Mouse (Mus musculus) thymus, postnatal 14 days (tissue): ENCODE measurements around the gene Akap6.

Experiments used
- DNase-seq: peaks from one replicate; pipeline ENCODE4 v3.0.0; 2021

The Akap6 gene

GRCm38 (mm10) chr12:53061466-53062124, 362.4 kb downstream of the Akap6 start:
- no peak for DNase-seq

- DNase-seq: no peak
Measured at GRCm38 (mm10) chr12:53063003-53063402, 363.8 kb downstream of the Akap6 start.

GRCm38 (mm10) chr12:53064241-53064760, 365.1 kb downstream of the Akap6 start:
- no peak for DNase-seq

- DNase-seq: no peak
Measured at GRCm38 (mm10) chr12:53065031-53065785, 366.0 kb downstream of the Akap6 start.

GRCm38 (mm10) chr12:53066321-53066720, 367.1 kb downstream of the Akap6 start:
- no peak for DNase-seq

GRCm38 (mm10) chr12:53070907-53071306, 371.7 kb downstream of the Akap6 start:
- DNase-seq: no peak

- DNase-seq: no peak
Measured at GRCm38 (mm10) chr12:53076595-53077400, 377.6 kb downstream of the Akap6 start.

- no peak for DNase-seq
Measured at GRCm38 (mm10) chr12:53085789-53086188, 386.6 kb downstream of the Akap6 start.

GRCm38 (mm10) chr12:53112276-53112675, 413.1 kb downstream of the Akap6 start:
- no peak for DNase-seq

GRCm38 (mm10) chr12:53119352-53119751, 420.2 kb downstream of the Akap6 start:
- no peak for DNase-seq

- no peak for DNase-seq
Measured at GRCm38 (mm10) chr12:53124131-53124530, 424.9 kb downstream of the Akap6 start.

GRCm38 (mm10) chr12:53124696-53125095, 425.5 kb downstream of the Akap6 start:
- no peak for DNase-seq

- DNase-seq: no peak
Measured at GRCm38 (mm10) chr12:53125286-53125685, 426.1 kb downstream of the Akap6 start.

- DNase-seq: no peak
Measured at GRCm38 (mm10) chr12:53134196-53134595, 435.0 kb downstream of the Akap6 start.

GRCm38 (mm10) chr12:53137331-53137730, 438.1 kb downstream of the Akap6 start:
- DNase-seq: no peak

GRCm38 (mm10) chr12:53144122-53144695, 445.0 kb downstream of the Akap6 start:
- no peak for DNase-seq

GRCm38 (mm10) chr12:53144760-53145159, 445.6 kb downstream of the Akap6 start:
- DNase-seq: no peak

GRCm38 (mm10) chr12:53145516-53145915, 446.3 kb downstream of the Akap6 start:
- DNase-seq: no peak

- DNase-seq: no peak
Measured at GRCm38 (mm10) chr12:53146460-53147050, 447.4 kb downstream of the Akap6 start.

- no peak for DNase-seq
Measured at GRCm38 (mm10) chr12:53147696-53148095, 448.5 kb downstream of the Akap6 start.

- no peak for DNase-seq
Measured at GRCm38 (mm10) chr12:53168189-53169003, 469.2 kb downstream of the Akap6 start.

- DNase-seq: no peak
Measured at GRCm38 (mm10) chr12:53191435-53191834, 492.3 kb downstream of the Akap6 start.
